Mouse (Mus musculus) thymus, adult 18-20 months (tissue): Measurements from ENCODE around the gene St6galnac5.
"Not testable (repeated sequence)": the region's sequence is repeated elsewhere in the genome, so short reads cannot be mapped to it uniquely, and the experiment has no call there.

Experiments used
- DNase-seq, 2 experiments: peaks; one replicate each; pipeline ENCODE4 v3.0.0; 2022; ENCODE audit warnings: mixed read lengths in 2 of 2

Gene St6galnac5

GRCm38 (mm10) chr3:152784353-152784752 is 197.7 kb downstream of the St6galnac5 start:
- not testable (repeated sequence) for DNase-seq

- peak; percentile 15 to 22 for DNase-seq
Observed at GRCm38 (mm10) chr3:152783792-152784191, 198.3 kb downstream of the St6galnac5 start.

GRCm38 (mm10) chr3:152779819-152780218 is 202.2 kb downstream of the St6galnac5 start:
- DNase-seq, result no peak

- no peak for DNase-seq
Observed at GRCm38 (mm10) chr3:152776872-152777540, 205.0 kb downstream of the St6galnac5 start.

GRCm38 (mm10) chr3:152776363-152776762 is 205.7 kb downstream of the St6galnac5 start:
- DNase-seq, result no peak

GRCm38 (mm10) chr3:152770056-152770455 is 212.0 kb downstream of the St6galnac5 start:
- DNase-seq, result no peak

GRCm38 (mm10) chr3:152767485-152767884 is 214.6 kb downstream of the St6galnac5 start:
- DNase-seq, result no peak
